Mouse (Mus musculus) bone marrow macrophage, adult 2 months (primary cell): ENCODE data around the gene Nptx1.

Experiments used
- CTCF ChIP-seq: IDR thresholded peaks from 2 replicates; pipeline ENCODE4 v1.5.1; 2012; ENCODE audit warnings: low read depth, mild to moderate bottlenecking, low read length, moderate library complexity
- POLR2A ChIP-seq: IDR thresholded peaks from 2 replicates; pipeline ENCODE4 v1.6.1; 2012; ENCODE audit warnings: mild to moderate bottlenecking, low read depth, low read length, borderline replicate concordance

DNA sequence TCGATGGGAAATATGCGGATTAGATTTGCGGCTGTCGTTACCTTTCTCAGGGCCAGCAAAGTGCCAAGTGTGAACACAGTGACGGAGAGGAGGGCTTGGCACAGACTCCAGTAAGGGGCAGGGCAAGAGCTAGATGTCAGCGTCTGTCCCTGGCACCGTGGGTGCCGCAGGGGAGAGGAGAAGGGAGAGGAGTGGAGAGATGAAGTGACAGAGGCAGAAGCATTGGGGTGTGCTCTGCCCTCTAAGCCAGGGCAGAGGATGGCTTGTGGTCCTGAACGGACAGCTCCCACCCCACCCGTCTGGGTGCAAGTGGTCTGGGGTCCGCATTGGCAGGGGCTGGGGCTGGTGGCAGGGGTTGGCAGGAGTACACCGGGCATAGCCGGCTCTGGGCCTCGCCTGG is 7.6 kb downstream of the Nptx1 start:
- no peak for TF ChIP-seq POLR2A
- TF ChIP-seq CTCF = no peak
